Mouse (Mus musculus) liver, postnatal 0 days (tissue): Measurements from ENCODE around the gene Xpo4. TPM values are rescaled to one million over a fixed set of nuclear protein-coding genes. Genes with fewer than 3 reads are reported as not detected.

Experiments used
- ATAC-seq: fragments of 200-750 bp; cut with Nextera tagmentation; 2 replicates; pipeline ENCODE4 v1.8.0; 2017; ENCODE audit warnings: mild to moderate bottlenecking, moderate library complexity
- DNase-seq: peaks from one replicate; pipeline ENCODE4 v3.0.0-alpha.2; 2016
- H3K27ac ChIP-seq: fragments of 300-500 bp; sonication (generic); 2 replicates; pipeline ENCODE4 v1.5.1; 2014; ENCODE audit warnings: antibody characterized with exemption, moderate library complexity, mild to moderate bottlenecking, low read depth
- H3K27me3 ChIP-seq: fragments of 300-500 bp; sonication (generic); 2 replicates; pipeline ENCODE4 v1.6.1; 2014; ENCODE audit warnings: low read length, control low read depth, mixed read lengths; ENCODE audit not compliant: insufficient read depth
- H3K36me3 ChIP-seq: fragments of 300-500 bp; sonication (generic); replicated peaks from 2 replicates; pipeline ENCODE4 v1.6.1; 2014; ENCODE audit warnings: mild to moderate bottlenecking, control low read depth, low read length, moderate library complexity, mixed read lengths; ENCODE audit not compliant: insufficient read depth
- H3K4me1 ChIP-seq: fragments of 300-500 bp; sonication (generic); 2 replicates; pipeline ENCODE4 v1.6.1; 2014; ENCODE audit warnings: antibody characterized with exemption, mild to moderate bottlenecking, control low read depth; ENCODE audit not compliant: insufficient read depth
- H3K4me2 ChIP-seq: fragments of 300-500 bp; sonication (generic); 2 replicates; pipeline ENCODE4 v1.6.1; 2014; ENCODE audit warnings: low read depth, mild to moderate bottlenecking, low read length, moderate library complexity, mixed read lengths
- H3K4me3 ChIP-seq: fragments of 300-500 bp; sonication (generic); 2 replicates; pipeline ENCODE4 v1.5.1; 2014; ENCODE audit warnings: low read depth, low read length
- H3K9ac ChIP-seq: fragments of 300-500 bp; sonication (generic); replicated peaks from 2 replicates; pipeline ENCODE4 v1.6.1; 2014; ENCODE audit warnings: mild to moderate bottlenecking, moderate library complexity
- H3K9me3 ChIP-seq: fragments of 300-500 bp; sonication (generic); 2 replicates; pipeline ENCODE4 v1.6.1; 2016; ENCODE audit warnings: mild to moderate bottlenecking, control low read depth, low read length, mixed read lengths
- CTCF ChIP-seq: sonication (generic); IDR thresholded peaks from 2 replicates; pipeline ENCODE4 v1.5.1; 2016; ENCODE audit warnings: antibody characterized with exemption, low read depth
- EP300 ChIP-seq: IDR thresholded peaks from 2 replicates; pipeline ENCODE4 v1.6.1; 2016; ENCODE audit warnings: antibody characterized with exemption, low read depth, mild to moderate bottlenecking
- WGBS: fragments of 180-500 bp; shearing (Covaris S2); extraction: QIAGEN DNeasy Blood & Tissue Kit; methylation state at CpG from one replicate; pipeline ENCODE4 v1.1.7; 2014; ENCODE audit not compliant: insufficient replicate concordance; 5-methylcytosine and 5-hydroxymethylcytosine counted together
- polyA plus RNA-seq: library from polyadenylated mRNA; unstranded; fragments of >200 nt; fragmentation: Nextera tagmentation; extraction: Ambion mirVana; gene quantifications from 2 replicates; pipeline ENCODE4 v1.2.1, GENCODE M21; 2015

The Xpo4 gene
- polyA plus RNA-seq, 1 experiment from 2014 or later = 4.9 TPM

DNA sequence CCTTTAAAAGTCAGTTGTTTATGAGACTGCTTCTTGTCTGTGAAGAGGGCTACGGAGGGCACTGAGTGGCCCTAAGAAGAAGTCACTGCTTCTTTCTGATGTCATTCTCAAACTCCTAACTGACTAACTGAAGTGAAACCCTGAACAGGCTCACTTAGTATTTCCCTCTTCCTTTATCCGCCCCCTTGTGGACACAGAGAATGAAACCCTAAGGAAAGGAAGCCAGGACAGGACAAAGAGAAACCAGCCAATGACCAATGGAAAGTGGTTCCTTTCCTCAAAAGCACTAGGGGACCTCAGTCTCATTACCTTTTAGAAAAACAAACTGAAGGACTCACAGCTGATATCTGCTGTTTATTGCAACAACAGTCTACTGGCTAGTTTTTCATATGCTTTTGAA, 45.7 kb downstream of the Xpo4 start:
- DNase-seq = peak; percentile 20
- TF ChIP-seq EP300 (no peak), CTCF (peak; percentile 76)
- Histone ChIP-seq H3K9me3 (no peaks in the 10 kb centered on the region), H3K4me1 (no peaks in the 10 kb centered on the region), H3K27ac (no peak overlapping the region), H3K27me3 (no peaks in the 10 kb centered on the region), H3K4me3 (no peak overlapping the region), H3K9ac (no peak overlapping the region), H3K4me2 (no peak overlapping the region), H3K36me3 (peaks cover 26% of the 10 kb centered on the region)
- WGBS = 48% methylated on average over 2 of the region's 2 CpGs
- ATAC-seq = 0 out of 2 replicates have a peak, but pooled peaks have one; percentile 43

DNA sequence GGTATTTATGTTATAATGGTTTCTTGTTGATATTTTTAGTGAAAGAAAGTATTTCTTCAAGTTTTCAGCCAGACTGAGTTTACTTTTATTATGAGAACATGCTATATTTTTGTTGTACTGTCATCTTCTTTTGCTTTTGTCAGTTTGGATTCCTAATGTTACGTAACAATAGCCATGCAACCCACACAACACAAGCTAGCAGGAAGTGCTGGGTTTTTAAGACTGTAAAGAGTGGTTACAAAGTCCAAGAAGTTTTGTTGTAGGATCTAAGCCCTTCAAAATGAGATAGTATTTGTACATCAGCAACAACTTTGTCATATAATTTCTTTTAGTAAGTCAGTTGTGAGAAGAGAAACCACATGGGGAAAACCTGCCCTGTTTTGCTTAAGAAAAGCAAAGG, 47.6 kb downstream of the Xpo4 start:
- DNase-seq (no peak), ATAC-seq (no peak)
- peaks cover 15% of the 10 kb centered on the region for H3K36me3 ChIP-seq
- 91% methylated on average over 1 of the region's 1 CpGs for WGBS
- H3K9ac ChIP-seq = no peak overlapping the region
- TF ChIP-seq EP300 (no peak), CTCF (no peak)
- H3K4me2 ChIP-seq = no peak overlapping the region
- no peaks in the 10 kb centered on the region for H3K27me3 ChIP-seq
- no peak overlapping the region for H3K4me3 ChIP-seq
- no peak overlapping the region for H3K27ac ChIP-seq
- H3K9me3 ChIP-seq = no peaks in the 10 kb centered on the region
- H3K4me1 ChIP-seq = no peaks in the 10 kb centered on the region

DNA sequence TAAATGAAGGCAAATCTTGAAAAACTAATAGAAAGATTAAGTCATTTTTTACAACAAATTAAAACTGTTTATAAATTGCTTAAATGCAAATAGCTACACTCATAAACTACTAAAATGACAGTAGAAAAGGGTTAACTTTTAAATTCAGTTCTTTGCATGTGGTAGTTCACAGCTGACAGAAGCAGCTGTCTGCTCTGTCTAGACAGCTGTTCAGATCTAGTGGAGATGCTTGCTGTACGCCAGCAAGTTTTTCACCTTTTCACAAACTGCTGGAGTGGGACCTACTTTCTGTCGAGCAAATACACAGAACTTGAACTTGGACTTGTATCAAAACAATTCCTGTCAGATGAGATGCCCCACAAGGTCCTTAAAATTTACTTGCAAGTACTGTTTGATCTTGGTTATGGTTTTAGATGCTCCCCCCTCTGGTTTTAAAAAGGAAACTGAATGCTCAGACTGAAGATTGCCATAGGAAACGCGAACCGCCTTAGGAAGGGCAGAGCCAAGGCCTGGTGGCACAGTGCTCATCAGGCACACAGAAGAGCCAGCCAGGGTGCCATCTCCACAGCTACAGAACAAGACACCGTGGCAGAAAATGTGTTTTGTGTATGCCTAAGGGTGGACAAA, 48.8 kb downstream of the Xpo4 start:
- Histone ChIP-seq H3K4me3 (no peak overlapping the region), H3K27me3 (no peaks in the 10 kb centered on the region), H3K27ac (no peak overlapping the region), H3K4me2 (no peak overlapping the region), H3K9me3 (no peaks in the 10 kb centered on the region), H3K36me3 (peaks cover 10% of the 10 kb centered on the region; the same call in 1 of the 2 replicates), H3K4me1 (no peaks in the 10 kb centered on the region), H3K9ac (no peak overlapping the region)
- DNase-seq (no peak), ATAC-seq (no peak)
- TF ChIP-seq CTCF = no peak
- no peak for TF ChIP-seq EP300
- 83% methylated on average over 6 of the region's 6 CpGs for WGBS

DNA sequence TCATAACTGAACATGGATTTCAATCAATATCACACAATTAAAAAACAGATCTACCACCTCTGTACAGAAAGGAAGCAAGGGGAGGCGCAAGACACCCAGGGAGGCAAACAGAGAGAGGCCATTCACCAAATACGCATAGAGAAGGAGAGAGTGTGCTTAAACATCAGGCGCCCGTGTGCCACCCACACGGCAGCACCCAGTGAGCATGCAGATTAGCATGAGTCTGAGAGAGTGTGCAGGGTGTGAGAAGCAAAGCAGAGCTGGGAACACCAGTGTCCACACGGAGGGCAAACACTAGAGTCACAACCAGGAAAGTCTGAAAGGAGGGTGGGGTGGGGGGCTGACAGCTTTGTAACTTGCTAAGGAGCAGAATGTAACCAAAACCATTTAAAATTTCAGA, 49.4 kb downstream of the Xpo4 start:
- Histone ChIP-seq H3K27ac (no peak overlapping the region), H3K9ac (no peak overlapping the region), H3K4me3 (no peak overlapping the region), H3K4me1 (no peaks in the 10 kb centered on the region), H3K4me2 (no peak overlapping the region), H3K27me3 (no peaks in the 10 kb centered on the region), H3K9me3 (no peaks in the 10 kb centered on the region), H3K36me3 (peaks cover 10% of the 10 kb centered on the region; the same call in 1 of the 2 replicates)
- no peak for TF ChIP-seq EP300
- TF ChIP-seq CTCF = no peak
- ATAC-seq (no peak), DNase-seq (no peak)
- WGBS = 77% methylated on average over 6 of the region's 6 CpGs

DNA sequence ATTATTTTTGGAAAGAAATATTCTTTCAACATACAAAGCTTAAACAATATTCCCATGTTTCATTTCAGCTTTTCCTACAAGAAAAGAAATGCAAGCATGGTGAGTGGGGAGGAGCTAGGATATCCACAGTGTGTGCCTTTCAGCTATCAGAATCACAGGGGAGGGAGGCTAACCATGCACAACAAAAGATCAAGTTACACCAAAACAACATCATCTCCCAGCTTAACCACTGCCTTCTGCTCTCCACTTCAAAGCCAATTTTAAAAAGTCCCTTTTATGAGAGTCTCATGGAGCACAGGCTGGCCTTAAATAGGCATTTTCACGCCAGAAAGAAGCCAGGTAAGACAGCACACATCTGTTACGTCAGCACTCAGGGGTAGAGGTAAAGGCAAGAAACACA, 54.2 kb downstream of the Xpo4 start:
- Histone ChIP-seq H3K4me2 (no peak overlapping the region), H3K27me3 (no peaks in the 10 kb centered on the region), H3K4me3 (no peak overlapping the region), H3K9ac (no peak overlapping the region), H3K36me3 (peaks cover 2% of the 10 kb centered on the region; the same call in 1 of the 2 replicates), H3K27ac (no peak overlapping the region), H3K4me1 (no peaks in the 10 kb centered on the region), H3K9me3 (no peaks in the 10 kb centered on the region)
- ATAC-seq (no peak), DNase-seq (no peak)
- 87% methylated on average over 2 of the region's 2 CpGs for WGBS
- no peak for TF ChIP-seq CTCF
- TF ChIP-seq EP300 = no peak

DNA sequence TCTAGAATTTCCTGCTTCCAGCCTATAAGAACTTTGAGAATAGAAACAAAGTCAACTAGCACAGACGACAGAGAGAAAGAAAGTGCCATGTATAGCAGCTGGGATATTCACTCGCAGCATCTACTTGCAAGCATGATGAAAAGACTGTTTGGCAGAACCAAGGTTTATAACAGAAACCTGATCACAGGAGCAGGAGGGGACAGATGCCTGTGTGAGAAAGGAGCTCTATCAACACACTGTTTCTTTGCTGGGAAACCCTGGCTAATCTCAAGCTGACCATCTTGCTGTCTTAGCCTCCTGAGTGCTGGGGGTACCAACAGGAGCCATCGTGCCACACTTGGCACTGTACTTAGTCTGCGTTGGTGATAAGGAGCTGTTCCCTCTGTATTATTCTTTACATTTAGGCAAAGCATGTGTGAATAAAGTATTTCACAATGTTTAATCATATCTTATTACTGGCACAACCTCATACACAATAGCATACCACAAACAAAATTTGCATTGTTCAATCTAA, 55.4 kb downstream of the Xpo4 start:
- H3K4me1 ChIP-seq = no peaks in the 10 kb centered on the region
- WGBS = 78% methylated on average over 4 of the region's 4 CpGs
- no peaks in the 10 kb centered on the region for H3K27me3 ChIP-seq

More for the DNA sequence above, 55.4 kb downstream of the Xpo4 start:
- no peaks in the 10 kb centered on the region for H3K9me3 ChIP-seq
- H3K9ac ChIP-seq = no peak overlapping the region
- ATAC-seq (no peak), DNase-seq (no peak)
- TF ChIP-seq CTCF (no peak), EP300 (no peak)
- peaks cover 4% of the 10 kb centered on the region; the same call in 1 of the 2 replicates for H3K36me3 ChIP-seq
- no peak overlapping the region for H3K27ac ChIP-seq
- H3K4me3 ChIP-seq = no peak overlapping the region
- no peak overlapping the region for H3K4me2 ChIP-seq
